Comparison of ENCODE assay signal across 12 mouse cellular contexts in genomic region chr5:36950871-36951270, GRCm38 (mm10). TPM values are rescaled to one million over a fixed set of nuclear protein-coding genes. Genes with fewer than 3 reads are reported as not detected.
DNase-seq lines count a peak whose midpoint lies in the region; ATAC-seq and TF ChIP-seq lines count a peak whose summit lies in the region.
"Had no signal": no experiment of that assay in that cellular context is flagged by ENCODE, and none has a peak within 500 bp of the region (broad histone marks: within the 10 kb centered on the region; RNA-seq: fewer than 3 reads in every experiment).

No protein-coding gene starts in this region.

- no peak for TF ChIP-seq EP300 in lung, postnatal 0 days (IDR thresholded peaks at IDR 0.05)
- no peak for TF ChIP-seq EP300 in stomach, postnatal 0 days (optimal IDR thresholded peaks at IDR 0.05)

- CTCF ChIA-PET in Patski (lab: Charles Lee), result no interaction called here

- TF ChIP-seq CTCF in hindbrain, postnatal 0 days (IDR thresholded peaks at IDR 0.05; ENCODE audit: low read depth), result peak; percentile 46
- peak; percentile 54 for TF ChIP-seq CTCF in lung, postnatal 0 days (IDR thresholded peaks at IDR 0.05)
- TF ChIP-seq CTCF in Patski (IDR thresholded peaks at IDR 0.05), result peak; percentile 82
- TF ChIP-seq CTCF in stomach, postnatal 0 days (IDR thresholded peaks at IDR 0.05; ENCODE audit: low read depth), result peak; percentile 66

- POLR2A ChIA-PET in Patski (lab: Charles Lee), result no interaction called here

- in situ Hi-C loops in Patski (cut with MboI; ENCODE audit: low pct_unique_long_range_greater_than_20kb), result loop anchor here (5.0 kb wide), 1 partner anchor 156 kb away; no protein-coding TSS in a partner anchor

- 54% methylated on average over 2 of the region's 2 CpGs for WGBS in hindbrain, postnatal 0 days
- WGBS in hindbrain, embryonic 11.5 days, result 53% methylated on average over 2 of the region's 2 CpGs
- 39% methylated on average over 2 of the region's 2 CpGs for WGBS in lung, postnatal 0 days
- WGBS in stomach, postnatal 0 days, result 47% methylated on average over 2 of the region's 2 CpGs

- no peak overlapping the region for H3K27ac ChIP-seq in hindbrain, postnatal 0 days
- H3K27ac ChIP-seq in hindbrain, embryonic 11.5 days (ENCODE audit: low read depth, low read length), result no peak overlapping the region
- no peak overlapping the region for H3K27ac ChIP-seq in lung, postnatal 0 days (ENCODE audit: low read length)
- no peak overlapping the region for H3K27ac ChIP-seq in stomach, postnatal 0 days (replicated peaks)
- H3K27ac ChIP-seq: lung, embryonic 15.5 days; stomach, embryonic 15.5 days had no signal

- no peak overlapping the region for H3K9ac ChIP-seq in hindbrain, postnatal 0 days (replicated peaks; ENCODE audit: low read length)
- no peak overlapping the region for H3K9ac ChIP-seq in hindbrain, embryonic 11.5 days (ENCODE audit: low read depth, low read length)
- H3K9ac ChIP-seq in lung, postnatal 0 days (replicated peaks; ENCODE audit: low read depth), result no peak overlapping the region
- no peak overlapping the region for H3K9ac ChIP-seq in stomach, postnatal 0 days (ENCODE audit: low read length)
- H3K9ac ChIP-seq: lung, embryonic 15.5 days; stomach, embryonic 15.5 days had no signal

- DNase-seq in hindbrain, postnatal 0 days (ENCODE audit: low spot score), result no peak
- DNase-seq in hindbrain, embryonic 11.5 days (ENCODE audit: low spot score), result no peak
- DNase-seq in lung, postnatal 0 days (ENCODE audit: low spot score), result no peak
- DNase-seq in lung, postnatal 4 days, result no peak
- DNase-seq in Patski (ENCODE audit: low read depth, low spot score), result no peak
- no peak for DNase-seq in stomach, postnatal 0 days (ENCODE audit: low spot score)
- DNase-seq in testis, postnatal 14 days (ENCODE audit: low spot score), result no peak
- DNase-seq in frontal cortex, postnatal 36 days (ENCODE audit: low spot score in 2 of 2), result no peak
- DNase-seq: heart, postnatal 14 days; kidney, postnatal 14 days had no signal

- no peaks in the 10 kb centered on the region for H3K9me3 ChIP-seq in hindbrain, postnatal 0 days (ENCODE audit: low read length)
- no peaks in the 10 kb centered on the region for H3K9me3 ChIP-seq in hindbrain, embryonic 11.5 days (ENCODE audit: control insufficient read depth, low read length)
- H3K9me3 ChIP-seq in lung, postnatal 0 days (ENCODE audit: low read length), result no peaks in the 10 kb centered on the region
- no peaks in the 10 kb centered on the region for H3K9me3 ChIP-seq in stomach, postnatal 0 days (ENCODE audit: control insufficient read depth, low read length)
- H3K9me3 ChIP-seq: lung, embryonic 15.5 days; stomach, embryonic 15.5 days had no signal

- H3K27me3 ChIP-seq in hindbrain, postnatal 0 days (ENCODE audit: insufficient read depth, low read length), result no peaks in the 10 kb centered on the region
- no peaks in the 10 kb centered on the region for H3K27me3 ChIP-seq in hindbrain, embryonic 11.5 days (ENCODE audit: control insufficient read depth, insufficient read depth, low read length)
- H3K27me3 ChIP-seq in lung, postnatal 0 days (replicated peaks; ENCODE audit: insufficient read depth, low read length), result no peaks in the 10 kb centered on the region
- peaks cover 12% of the 10 kb centered on the region for H3K27me3 ChIP-seq in Patski
- H3K27me3 ChIP-seq in stomach, postnatal 0 days (ENCODE audit: control insufficient read depth, insufficient read depth, low read length), result no peaks in the 10 kb centered on the region
- H3K27me3 ChIP-seq: lung, embryonic 15.5 days; stomach, embryonic 15.5 days had no signal

- ATAC-seq in hindbrain, postnatal 0 days, result no peak
- no peak for ATAC-seq in hindbrain, embryonic 11.5 days (ENCODE audit: low FRiP score)
- ATAC-seq in lung, postnatal 0 days, result no peak
- ATAC-seq in Patski, result no peak
- ATAC-seq in stomach, postnatal 0 days (ENCODE audit: low FRiP score, low TSS enrichment), result no peak

- no peak overlapping the region for H3K4me3 ChIP-seq in hindbrain, postnatal 0 days (ENCODE audit: low read length)
- no peak overlapping the region for H3K4me3 ChIP-seq in hindbrain, embryonic 11.5 days (ENCODE audit: low read depth, low read length)
- H3K4me3 ChIP-seq in lung, postnatal 0 days (ENCODE audit: low read depth, low read length), result no peak overlapping the region
- no peak overlapping the region for H3K4me3 ChIP-seq in stomach, postnatal 0 days (ENCODE audit: low read depth, low read length)
- H3K4me3 ChIP-seq: lung, embryonic 15.5 days; stomach, embryonic 15.5 days had no signal

- peaks cover 25% of the 10 kb centered on the region; the same call in 1 of the 2 replicates for H3K36me3 ChIP-seq in hindbrain, postnatal 0 days (ENCODE audit: insufficient read depth, low read length)
- no peaks in the 10 kb centered on the region for H3K36me3 ChIP-seq in hindbrain, embryonic 11.5 days (ENCODE audit: control insufficient read depth, insufficient read depth, low read length)
- H3K36me3 ChIP-seq in lung, postnatal 0 days (ENCODE audit: insufficient read depth, low read length), result no peaks in the 10 kb centered on the region
- H3K36me3 ChIP-seq in stomach, postnatal 0 days (ENCODE audit: control insufficient read depth, insufficient read depth, low read length), result no peaks in the 10 kb centered on the region
- H3K36me3 ChIP-seq: lung, embryonic 15.5 days; stomach, embryonic 15.5 days had no signal

- no peak overlapping the region for H3K4me2 ChIP-seq in hindbrain, postnatal 0 days (ENCODE audit: low read depth, low read length)
- H3K4me2 ChIP-seq in hindbrain, embryonic 11.5 days (replicated peaks; ENCODE audit: low read depth, low read length), result no peak overlapping the region
- H3K4me2 ChIP-seq in lung, postnatal 0 days (replicated peaks; ENCODE audit: low read depth, low read length), result no peak overlapping the region
- no peak overlapping the region for H3K4me2 ChIP-seq in stomach, postnatal 0 days (replicated peaks; ENCODE audit: low read depth)
- H3K4me2 ChIP-seq: lung, embryonic 15.5 days; stomach, embryonic 15.5 days had no signal

- no peaks in the 10 kb centered on the region for H3K4me1 ChIP-seq in hindbrain, postnatal 0 days (ENCODE audit: insufficient read depth, low read length)
- no peaks in the 10 kb centered on the region for H3K4me1 ChIP-seq in hindbrain, embryonic 11.5 days (replicated peaks; ENCODE audit: control insufficient read depth, insufficient read depth, low read length)
- H3K4me1 ChIP-seq in lung, postnatal 0 days (ENCODE audit: insufficient read depth, low read depth, low read length), result no peaks in the 10 kb centered on the region
- H3K4me1 ChIP-seq in stomach, postnatal 0 days (replicated peaks; ENCODE audit: control insufficient read depth, insufficient read depth), result no peaks in the 10 kb centered on the region
- H3K4me1 ChIP-seq: lung, embryonic 15.5 days; stomach, embryonic 15.5 days had no signal

RNA-seq across cellular contexts. Expression of gene Wfs1, which starts 38.1 kb away (rescaled TPM):
- total RNA-seq in hindbrain, postnatal 0 days (2014; rRNA removed), result 9.8 and 14.0 TPM in 2 replicates
- polyA plus RNA-seq in hindbrain, postnatal 0 days (2015; fragmentation: Nextera tagmentation; extraction: Ambion mirVana), result 8.7 and 9.2 TPM in 2 replicates
- polyA plus RNA-seq in hindbrain, embryonic 11.5 days (2014; fragmentation: Nextera tagmentation; extraction: Ambion mirVana), result 6.0 and 7.0 TPM in 2 replicates
- 6.5 and 7.2 TPM in 2 replicates for polyA plus RNA-seq in lung, postnatal 0 days (2015; fragmentation: Nextera tagmentation; extraction: Ambion mirVana)
- 46.7 TPM for polyA plus RNA-seq in Patski (2021)
- 7.6 and 8.5 TPM in 2 replicates for polyA plus RNA-seq in stomach, postnatal 0 days (2015; fragmentation: Nextera tagmentation; extraction: Ambion mirVana)
